Mouse (Mus musculus) olfactory bulb, adult 2 months (tissue): Measurements from ENCODE around the gene Sema5a. TPM values are rescaled to one million over a fixed set of nuclear protein-coding genes. Genes with fewer than 3 reads are reported as not detected.

ENCODE experiments used
- H3K27ac ChIP-seq: fragments of 200-500 bp; 2 replicates; pipeline ENCODE4 v1.5.1; 2012; ENCODE audit warnings: low read depth, low read length; ENCODE audit not compliant: insufficient read depth
- H3K4me1 ChIP-seq: fragments of 200-500 bp; 2 replicates; pipeline ENCODE4 v1.6.1; 2012; ENCODE audit warnings: low read length; ENCODE audit not compliant: control insufficient read depth, insufficient read depth
- H3K4me3 ChIP-seq: fragments of 200-500 bp; 2 replicates; pipeline ENCODE4 v1.5.1; 2012; ENCODE audit warnings: mild to moderate bottlenecking, low read depth, low read length, moderate library complexity; ENCODE audit not compliant: insufficient read depth
- CTCF ChIP-seq: fragments of 200-500 bp; IDR thresholded peaks from 2 replicates; pipeline ENCODE4 v1.5.1; 2012; ENCODE audit warnings: low read depth, mild to moderate bottlenecking, low read length, moderate library complexity; ENCODE audit not compliant: insufficient read depth
- POLR2A ChIP-seq: fragments of 200-500 bp; IDR thresholded peaks from 2 replicates; pipeline ENCODE4 v1.6.1; 2012; ENCODE audit warnings: mild to moderate bottlenecking, low read depth, low read length, moderate library complexity; ENCODE audit not compliant: insufficient read depth
- WGBS: fragments of 180-500 bp; shearing (Covaris S2); methylation state at CpG from one replicate; pipeline ENCODE4 v1.1.7; 2018; 5-methylcytosine and 5-hydroxymethylcytosine counted together
- polyA plus RNA-seq: library from polyadenylated mRNA; stranded (reverse); fragments of >200 nt; gene quantifications from 2 replicates; pipeline ENCODE4 v1.2.4, GENCODE M21; 2012; ENCODE audit warnings: low replicate concordance; ENCODE audit not compliant: missing spikeins, insufficient read depth, insufficient read length

Sema5a gene
- polyA plus RNA-seq, 1 experiment = not detected

GRCm38 (mm10) chr15:32691021-32691420 is 446.4 kb downstream of the Sema5a start:
- TF ChIP-seq CTCF (no peak), POLR2A (no peak)
- Histone ChIP-seq H3K4me1 (no peaks in the 10 kb centered on the region), H3K4me3 (no peak overlapping the region), H3K27ac (no peak overlapping the region)

- WGBS = 96% methylated on average over 2 of the region's 2 CpGs
- Histone ChIP-seq H3K4me3 (no peak overlapping the region), H3K27ac (no peak overlapping the region), H3K4me1 (no peaks in the 10 kb centered on the region)
- no peak for TF ChIP-seq POLR2A
- no peak for TF ChIP-seq CTCF
Measured at GRCm38 (mm10) chr15:32693006-32693405, 448.4 kb downstream of the Sema5a start.

GRCm38 (mm10) chr15:32717298-32717985 is 472.8 kb downstream of the Sema5a start:
- Histone ChIP-seq H3K4me1 (no peaks in the 10 kb centered on the region), H3K4me3 (no peak overlapping the region), H3K27ac (no peak overlapping the region)
- 91% methylated on average over 4 of the region's 4 CpGs for WGBS
- no peak for TF ChIP-seq POLR2A
- no peak for TF ChIP-seq CTCF

DNA sequence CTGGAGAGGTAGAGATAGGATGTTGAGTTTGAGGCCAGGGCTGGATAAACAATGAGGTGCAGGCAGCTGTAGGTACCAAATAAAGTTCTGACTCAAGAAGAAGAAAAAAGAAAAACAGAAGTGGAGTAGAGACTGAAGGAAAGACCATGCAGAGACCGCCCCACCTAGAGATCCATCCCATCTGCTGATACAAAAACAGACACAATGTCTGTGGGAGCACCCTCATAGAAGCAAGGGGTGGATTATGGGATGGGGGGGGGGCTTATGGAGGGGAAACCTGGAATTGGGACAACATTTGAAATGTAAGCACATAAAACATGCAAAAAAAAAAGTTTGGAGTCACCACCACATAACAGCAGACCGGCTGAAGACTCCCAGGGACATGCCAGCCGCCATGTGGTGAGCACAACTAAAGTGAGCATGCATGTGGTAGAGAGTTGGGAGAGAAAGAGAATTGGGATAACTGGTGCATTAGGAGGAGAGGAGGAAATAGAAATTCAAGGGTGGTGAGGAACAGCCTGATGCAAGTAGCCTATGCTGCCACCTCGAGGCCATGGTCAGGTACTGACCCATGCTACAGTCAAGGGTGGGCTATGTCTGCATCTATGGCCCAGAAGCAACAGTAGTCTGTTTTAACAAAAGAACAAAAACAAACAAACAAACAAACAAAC is 473.8 kb downstream of the Sema5a start:
- WGBS = 40% methylated on average over 4 of the region's 4 CpGs
- Histone ChIP-seq H3K4me3 (no peak overlapping the region), H3K27ac (no peak overlapping the region), H3K4me1 (no peaks in the 10 kb centered on the region)
- TF ChIP-seq POLR2A = no peak
- 0 out of 2 replicates have a peak, but pooled peaks have one; percentile 17 for TF ChIP-seq CTCF

GRCm38 (mm10) chr15:32718964-32719311 is 474.3 kb downstream of the Sema5a start:
- Histone ChIP-seq H3K27ac (no peak overlapping the region), H3K4me1 (no peaks in the 10 kb centered on the region), H3K4me3 (no peak overlapping the region)
- WGBS = 96% methylated on average over 1 of the region's 1 CpGs
- TF ChIP-seq POLR2A (no peak), CTCF (no peak)

DNA sequence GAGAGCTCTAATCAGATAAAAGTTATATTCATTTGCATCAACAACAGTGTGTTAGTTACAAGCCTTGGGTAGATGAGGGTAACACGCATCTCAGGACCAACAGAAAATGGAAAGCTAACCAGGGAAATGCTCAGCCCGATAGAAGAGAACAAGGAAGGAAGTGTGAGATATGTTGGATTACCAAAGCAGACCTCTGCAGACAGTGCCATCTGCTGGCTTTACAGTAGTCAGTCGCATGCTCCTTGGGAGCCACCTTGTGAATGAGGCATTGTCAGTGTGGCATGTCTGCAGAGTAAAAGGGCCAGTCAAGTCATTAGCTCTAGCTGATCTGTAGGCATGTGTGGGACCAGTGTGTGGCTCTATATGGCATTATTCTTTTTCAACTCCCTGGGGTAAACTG is 486.2 kb downstream of the Sema5a start:
- TF ChIP-seq POLR2A (no peak), CTCF (no peak)
- Histone ChIP-seq H3K4me3 (no peak overlapping the region), H3K27ac (no peak overlapping the region), H3K4me1 (no peaks in the 10 kb centered on the region)
- 15% methylated on average over 3 of the region's 3 CpGs for WGBS

Other genes starting within 250 kb of the Sema5a start
- gene Tas2r119, start 67.5 kb upstream of the Sema5a start, polyA plus RNA-seq = not detected in 2 replicates